Mouse (Mus musculus): Measurements from ENCODE around the gene Tgif1.
"Not testable (repeated sequence)": the region's sequence is repeated elsewhere in the genome, so short reads cannot be mapped to it uniquely, and the experiment has no call there.

The Tgif1 gene

DNA sequence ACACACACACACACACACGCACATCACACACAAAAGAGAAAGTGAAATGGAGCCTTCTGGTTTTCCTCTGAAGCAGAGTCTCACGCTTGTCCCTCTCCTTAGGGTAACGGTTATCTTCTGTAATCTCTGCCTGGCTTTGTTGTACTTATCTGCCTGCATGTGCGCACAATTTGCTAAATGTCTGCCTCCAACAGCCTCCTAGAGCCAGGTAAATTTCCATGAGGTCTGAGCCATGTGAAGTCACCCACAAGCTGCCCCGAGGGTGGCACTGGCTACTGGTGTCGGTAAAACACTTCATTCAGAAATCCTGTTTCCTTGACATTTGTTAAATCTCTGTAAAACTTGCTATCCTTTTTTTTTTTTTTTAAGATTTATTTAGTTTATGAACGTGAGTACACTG, 15.3 kb downstream of the Tgif1 start:
- no peak for DNase-seq

DNA sequence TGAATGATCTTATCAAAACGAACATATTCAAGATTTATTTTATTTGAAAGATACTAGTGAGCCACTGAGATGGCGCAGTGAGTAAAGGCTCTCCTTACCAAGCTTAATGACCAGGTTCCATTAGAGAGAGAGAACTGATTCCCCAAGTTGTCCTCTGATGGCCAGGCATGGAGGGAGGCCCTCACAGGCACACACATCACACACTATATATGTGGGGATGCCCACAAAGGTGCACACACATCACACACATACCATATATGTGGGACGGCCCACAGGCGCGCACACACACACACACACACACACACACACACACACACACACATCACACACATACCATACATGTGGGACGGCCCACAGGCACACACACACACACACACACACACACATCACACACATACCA, 15.9 kb downstream of the Tgif1 start:
- DNase-seq = not testable (repeated sequence)

DNA sequence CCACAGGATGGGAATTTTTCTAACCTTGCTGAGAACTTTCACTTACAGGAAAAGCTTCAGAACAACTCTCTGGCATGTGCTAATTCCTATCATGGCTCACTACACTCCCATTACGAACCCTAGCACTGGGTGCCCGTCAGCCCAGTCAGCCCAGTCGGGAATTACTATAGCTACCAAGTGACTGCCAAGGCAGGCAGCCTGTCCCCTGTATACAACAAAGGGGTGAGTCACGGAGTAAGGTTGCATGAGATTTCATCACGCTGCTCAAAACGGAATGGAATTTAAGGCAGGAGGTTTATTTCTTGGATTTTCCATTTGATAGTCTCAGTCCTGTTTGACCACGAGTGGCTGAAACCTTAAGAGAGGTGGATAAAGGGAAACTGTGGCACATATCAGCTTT, 16.5 kb downstream of the Tgif1 start:
- no peak for DNase-seq

DNA sequence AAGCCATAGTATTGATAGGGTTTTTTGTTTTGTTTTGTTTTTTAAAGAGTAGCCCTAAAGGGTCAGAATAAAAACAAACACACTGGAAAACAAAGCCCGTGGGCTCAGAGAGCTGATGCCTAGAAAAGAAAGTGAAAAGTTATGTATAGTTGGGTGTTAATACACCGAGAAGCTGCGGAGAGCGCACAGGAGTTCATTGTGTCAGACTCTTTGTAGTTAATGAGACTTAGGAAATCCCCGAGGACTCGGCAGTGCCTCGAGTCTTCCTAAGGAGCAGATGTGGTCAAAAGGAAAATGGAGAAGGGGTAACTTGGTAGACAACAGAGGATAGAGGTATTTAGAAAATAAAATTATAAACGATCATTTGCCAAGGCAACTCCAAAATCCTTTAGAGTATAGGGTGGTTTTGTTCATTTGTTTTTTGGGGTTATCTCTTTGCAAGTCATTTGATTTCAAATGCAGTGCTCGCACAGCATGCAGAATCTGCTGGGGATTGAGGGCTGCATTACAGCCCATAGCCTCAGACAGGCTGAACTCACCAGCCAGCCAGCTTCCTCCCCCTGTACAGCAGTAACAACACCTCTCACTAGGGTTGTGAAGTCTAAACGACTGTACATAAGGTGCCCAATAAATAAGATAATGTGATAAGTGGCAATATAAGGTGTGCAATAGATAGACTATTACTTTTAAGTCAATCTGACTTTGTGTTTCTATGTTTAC, 18.1 kb downstream of the Tgif1 start:
- no peak for DNase-seq

DNA sequence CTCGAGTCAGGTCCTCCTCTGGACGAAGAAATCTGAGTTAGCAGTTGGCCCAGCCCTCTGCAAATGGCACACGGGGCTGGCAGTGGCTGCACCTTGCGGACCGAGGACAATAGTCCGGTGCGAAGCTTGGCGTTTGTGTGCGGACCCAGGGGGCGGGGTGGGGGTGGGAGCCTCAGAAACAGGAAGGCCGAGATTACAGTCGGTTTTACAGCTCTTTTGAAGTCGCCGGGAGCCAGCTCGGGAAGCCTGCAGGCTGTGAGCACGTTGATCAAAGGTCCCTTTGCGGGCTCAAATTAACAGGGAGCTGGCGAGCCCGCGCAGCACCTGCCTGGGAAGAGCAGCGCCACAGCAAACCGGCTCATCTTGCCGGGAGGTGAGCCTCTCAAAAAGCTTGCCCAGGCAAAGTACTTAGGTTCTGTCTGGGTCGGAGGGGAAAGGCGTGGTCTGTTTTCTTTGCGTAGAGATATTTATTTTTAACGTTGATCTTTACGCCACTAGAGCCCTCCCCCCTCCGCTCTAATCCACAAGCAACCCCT, 18.8 kb downstream of the Tgif1 start:
- no peak for DNase-seq

DNA sequence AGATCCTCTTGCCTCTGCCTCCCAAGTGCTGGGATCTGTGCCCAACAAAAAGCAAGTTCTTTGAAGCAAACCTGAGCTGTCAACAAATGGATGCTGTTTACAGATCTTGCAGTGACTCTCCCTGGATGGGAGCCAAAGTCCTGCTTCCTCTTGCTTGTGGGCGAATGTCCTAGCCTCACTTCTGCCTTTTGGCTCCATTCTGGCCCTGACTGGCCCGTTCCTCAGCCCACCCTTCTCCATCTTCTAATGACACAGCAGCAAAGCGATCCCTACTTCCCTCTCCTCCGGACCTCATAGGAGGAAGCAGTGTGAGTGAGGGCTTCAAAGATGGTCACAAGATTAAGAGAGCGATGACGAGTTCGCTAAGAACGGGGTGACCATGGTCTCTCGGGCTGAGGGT, 20.8 kb downstream of the Tgif1 start:
- DNase-seq = no peak

DNA sequence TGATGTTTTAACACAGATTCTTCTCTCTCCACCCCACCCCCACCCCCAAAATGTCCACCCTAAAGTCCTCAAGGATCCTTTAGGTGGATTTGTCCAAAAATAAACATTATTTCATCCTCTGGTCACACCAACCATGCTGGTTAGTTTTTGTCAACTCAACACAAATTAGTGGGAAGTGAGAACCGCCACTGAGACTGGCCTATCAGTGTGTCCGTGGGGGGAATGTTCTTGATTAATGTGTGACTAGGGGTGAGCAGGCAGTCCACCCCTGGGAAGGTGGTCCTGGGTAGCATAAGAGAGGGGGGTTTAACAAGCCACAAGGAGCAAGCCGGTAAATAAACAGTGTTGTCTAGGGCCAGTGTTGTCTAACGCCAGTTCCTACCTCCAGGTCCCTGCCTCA, 21.8 kb downstream of the Tgif1 start:
- DNase-seq = no peak

DNA sequence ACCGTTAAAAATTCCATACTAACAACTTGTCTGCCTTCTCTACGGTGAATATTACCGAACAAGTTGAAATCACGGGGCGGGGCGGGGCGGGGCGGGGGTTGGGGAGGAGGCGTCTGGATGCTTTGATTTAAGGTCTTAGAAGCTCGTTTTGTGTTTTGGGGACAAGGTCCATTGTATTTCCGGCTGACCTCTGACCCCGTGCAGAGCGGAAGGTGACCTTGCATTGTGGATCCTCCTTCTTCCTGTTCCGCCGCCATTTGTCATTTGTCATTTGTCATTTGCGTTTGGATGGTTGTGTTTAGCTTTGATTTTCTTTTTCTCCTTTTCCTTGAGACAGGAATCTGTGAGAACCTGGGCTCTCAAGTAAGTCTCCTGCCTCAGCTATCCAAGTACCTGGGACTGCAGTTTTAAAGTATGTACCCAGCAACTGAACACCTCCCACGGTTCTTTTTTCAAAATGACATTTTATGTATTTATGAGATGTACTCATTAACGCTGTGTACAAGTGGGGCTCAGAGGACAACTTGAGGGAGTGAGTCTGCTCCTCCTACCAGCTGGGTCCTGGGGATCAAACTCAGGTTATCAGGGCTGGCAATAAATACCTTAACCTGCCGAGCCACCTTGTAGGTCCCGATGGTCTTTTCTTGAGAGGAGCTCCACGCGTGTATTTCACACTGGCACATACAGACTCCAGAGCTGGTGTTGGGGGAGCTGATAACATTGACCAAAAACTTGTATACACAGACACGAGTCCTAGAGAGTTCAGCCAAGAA, 23.2 kb downstream of the Tgif1 start:
- no peak for DNase-seq

DNA sequence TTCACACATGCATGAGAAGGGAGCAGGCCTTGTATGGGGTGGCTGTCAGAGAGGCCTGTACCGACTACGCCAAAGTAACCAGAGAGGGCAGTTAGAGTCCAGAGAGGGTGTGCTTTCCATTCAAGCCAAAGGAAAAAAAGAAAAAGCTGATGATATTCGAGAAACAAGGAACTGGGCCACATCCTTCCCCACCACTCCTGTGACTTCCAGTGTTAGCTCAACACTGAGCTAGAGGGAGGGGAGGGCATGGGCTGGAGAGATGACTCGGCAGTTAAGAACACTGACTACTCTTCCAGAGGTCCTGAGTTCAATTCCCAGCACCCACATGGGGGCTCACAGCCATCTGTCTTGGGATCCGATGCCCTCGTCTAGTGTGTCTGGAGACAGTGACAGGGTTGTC, 24.1 kb downstream of the Tgif1 start:
- no peak for DNase-seq

DNA sequence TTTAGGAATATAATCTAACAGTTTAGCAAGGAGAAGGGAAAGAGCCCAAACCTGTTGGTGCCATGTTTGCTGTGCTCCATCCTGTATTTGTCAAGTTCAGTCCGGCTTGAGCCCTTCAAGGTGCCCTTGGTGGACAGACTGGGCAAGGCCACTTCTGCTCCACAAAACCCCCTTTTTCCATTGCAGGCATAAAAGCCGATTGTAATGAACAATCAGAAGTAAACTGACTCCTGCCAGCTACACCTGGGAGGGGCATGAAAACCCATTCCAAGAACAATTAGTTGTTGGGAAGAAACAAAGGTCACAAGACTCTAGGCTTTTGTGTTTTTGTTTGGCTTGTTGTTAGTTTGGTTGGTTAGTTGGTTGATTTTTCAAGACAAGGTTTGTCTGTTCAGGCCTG, 24.8 kb downstream of the Tgif1 start:
- DNase-seq = no peak

DNA sequence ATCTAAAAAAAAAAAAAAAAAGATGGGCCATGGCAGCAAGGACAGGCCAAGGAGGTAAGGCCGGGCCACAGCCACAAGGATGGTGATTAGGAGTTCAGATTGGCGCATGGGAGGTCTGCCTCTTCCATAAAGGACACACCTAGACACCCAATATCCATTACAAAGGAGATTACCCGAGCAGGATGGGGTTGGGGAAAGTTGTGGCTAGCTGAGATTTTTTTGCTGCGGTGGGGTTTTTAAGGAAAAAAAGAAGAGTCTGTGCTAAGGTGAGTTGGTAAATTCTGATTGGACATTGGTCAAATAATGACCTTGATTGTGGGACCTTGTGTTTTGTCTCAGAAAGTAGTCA, 25.2 kb downstream of the Tgif1 start:
- DNase-seq = no peak

DNA sequence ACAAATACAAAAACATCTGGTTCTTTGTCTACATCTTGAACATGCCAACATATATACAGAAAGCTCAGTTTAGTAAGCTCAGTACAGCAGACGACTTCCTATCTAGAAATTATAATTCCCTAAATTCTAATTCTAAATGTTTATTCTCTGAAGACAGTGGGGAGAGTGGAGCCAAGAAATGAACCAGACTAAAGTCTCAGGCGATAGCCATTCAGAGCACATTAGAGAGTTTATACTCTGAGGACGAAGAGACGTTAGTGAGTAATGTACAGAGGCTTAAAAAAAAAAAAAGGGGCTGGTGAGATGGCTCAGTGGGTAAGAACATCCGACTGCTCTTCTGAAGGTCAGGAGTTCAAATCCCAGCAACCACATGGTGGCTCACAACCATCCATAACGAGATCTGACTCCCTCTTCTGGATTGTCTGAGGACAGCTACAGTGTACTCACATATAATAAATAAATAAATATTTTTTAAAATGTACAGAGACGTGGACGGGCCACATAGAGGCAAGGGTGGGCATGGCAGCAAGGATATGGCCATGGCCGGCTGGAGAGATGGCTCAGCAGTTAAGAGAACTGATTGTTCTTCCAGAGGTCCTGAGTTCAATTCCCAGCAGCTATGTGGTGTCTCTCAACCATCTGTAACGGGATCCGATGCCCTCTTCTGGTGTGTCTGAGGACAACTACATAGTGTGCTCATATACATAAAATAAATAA, 25.7 kb downstream of the Tgif1 start:
- DNase-seq = not testable (repeated sequence)

DNA sequence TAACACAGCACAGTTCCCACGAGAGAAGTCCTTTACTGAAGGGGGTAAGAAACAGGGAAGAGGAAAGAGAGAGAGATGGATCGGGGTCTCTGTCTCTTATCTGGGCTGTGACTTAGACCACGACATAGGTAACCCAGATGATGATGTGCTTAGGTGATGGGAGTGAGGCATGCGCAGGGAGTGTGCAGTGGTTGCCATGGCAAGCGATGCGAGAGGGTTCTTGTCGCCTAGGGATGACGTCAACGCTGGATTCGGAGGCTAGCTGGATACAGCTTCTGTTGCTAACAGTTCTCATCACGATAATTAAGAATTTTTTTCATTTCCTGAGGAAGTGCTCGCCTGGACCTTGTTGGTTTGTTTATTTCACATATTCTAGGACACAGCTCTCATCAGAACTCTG, 27.1 kb downstream of the Tgif1 start:
- DNase-seq = peak; percentile 81

DNA sequence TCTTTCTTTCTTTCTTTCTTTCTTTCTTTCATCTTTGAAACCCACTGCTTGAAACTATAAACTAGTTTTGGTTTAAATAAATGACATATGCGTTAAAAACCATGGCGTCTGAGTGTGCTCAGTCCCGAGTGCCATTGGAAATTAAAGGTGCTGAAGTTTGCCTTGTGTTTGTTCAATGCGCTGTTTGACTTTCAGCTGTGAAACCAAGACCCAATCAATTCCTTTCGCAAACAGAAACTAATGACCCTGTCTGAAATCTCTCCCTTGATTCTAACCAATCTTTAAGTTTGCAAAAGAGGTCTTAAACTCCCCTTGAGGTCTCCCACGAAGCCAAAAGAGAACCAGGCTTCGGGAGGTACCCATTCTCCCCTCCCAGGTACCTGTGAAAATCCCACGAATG, 30.3 kb downstream of the Tgif1 start:
- DNase-seq = no peak

DNA sequence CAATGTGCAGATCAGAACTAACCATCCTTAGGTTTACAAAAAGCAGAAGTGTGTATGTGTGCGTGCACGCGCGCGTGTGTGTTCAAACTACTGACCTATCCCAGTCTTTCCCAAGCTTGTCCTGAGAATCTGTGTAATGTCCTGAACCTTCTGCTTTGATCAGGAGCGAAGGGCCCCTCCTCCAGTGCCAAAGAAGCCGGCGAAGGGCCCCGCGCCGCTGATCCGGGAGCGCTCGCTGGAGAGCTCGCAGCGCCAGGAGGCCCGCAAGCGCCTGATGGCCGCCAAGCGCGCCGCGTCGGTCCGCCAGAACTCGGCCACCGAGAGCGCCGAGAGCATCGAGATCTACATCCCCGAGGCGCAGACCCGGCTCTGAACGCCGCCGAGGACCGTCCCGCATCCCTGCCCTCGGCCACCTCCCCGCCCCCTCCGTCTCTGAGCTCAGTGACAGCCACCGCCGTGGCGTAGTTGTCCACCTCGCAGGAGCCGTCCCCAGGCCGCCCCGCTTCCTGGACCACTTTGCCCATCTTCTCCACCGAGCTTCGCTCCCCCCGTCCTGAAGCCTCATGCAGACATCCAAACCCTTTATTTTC, 35.4 kb downstream of the Tgif1 start:
- no peak for DNase-seq

DNA sequence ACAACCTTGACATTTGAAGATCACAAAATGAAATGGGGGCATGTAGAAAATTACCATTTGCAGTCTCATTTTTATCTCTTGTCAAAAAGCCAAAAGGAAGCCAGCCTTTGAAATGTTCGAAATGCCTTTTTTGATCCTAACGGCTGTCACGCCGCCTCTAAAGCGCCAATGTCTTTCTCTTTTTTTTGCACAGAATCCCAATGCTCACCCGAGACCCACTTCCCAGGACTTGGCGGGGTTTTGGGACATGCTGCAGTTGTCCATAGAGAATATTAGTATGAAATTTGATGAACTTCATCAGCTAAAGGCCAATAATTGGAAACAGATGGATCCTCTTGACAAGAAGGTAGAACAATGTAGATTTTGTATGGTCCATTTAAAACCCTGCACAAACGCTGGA, 38.3 kb downstream of the Tgif1 start:
- no peak for DNase-seq

DNA sequence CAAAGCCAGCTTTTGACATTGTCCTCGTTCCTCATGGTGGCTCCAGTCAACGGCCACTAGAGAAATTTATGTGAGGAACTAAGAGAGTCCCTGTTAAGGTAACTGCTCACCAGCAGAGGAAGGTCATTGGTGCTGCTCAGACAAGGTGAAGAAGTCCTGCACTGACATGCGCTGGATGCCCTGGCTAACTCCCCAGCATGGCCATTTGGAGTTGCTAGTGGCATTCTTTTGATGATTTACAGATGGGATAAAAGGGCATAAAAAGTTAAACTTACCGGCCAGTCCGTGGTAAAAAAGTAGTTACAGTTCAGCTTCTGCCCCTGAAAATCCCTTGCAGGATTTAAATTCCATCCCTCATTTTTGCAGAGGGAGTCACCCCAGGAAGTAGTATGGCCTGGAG, 42.6 kb downstream of the Tgif1 start:
- no peak for DNase-seq

DNA sequence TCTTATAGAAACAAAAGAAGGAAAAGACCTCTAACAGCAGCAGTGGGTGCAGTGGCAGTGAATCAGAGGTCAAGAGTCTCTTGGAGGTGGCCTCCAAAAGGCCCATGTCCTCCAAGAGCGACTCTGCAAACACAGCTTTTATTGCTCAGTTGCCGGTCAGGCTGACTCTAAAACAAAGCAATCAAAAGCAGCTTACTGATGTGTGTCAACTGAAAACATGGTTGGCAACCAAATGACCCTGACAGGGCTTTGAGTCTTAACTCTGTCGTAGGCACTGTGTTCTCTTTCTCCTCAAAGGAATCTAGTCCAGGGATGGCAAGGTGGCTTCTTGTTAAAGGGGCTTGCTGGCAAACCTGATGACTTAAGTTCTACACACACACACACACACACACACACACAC, 43.6 kb downstream of the Tgif1 start:
- no peak for DNase-seq

DNA sequence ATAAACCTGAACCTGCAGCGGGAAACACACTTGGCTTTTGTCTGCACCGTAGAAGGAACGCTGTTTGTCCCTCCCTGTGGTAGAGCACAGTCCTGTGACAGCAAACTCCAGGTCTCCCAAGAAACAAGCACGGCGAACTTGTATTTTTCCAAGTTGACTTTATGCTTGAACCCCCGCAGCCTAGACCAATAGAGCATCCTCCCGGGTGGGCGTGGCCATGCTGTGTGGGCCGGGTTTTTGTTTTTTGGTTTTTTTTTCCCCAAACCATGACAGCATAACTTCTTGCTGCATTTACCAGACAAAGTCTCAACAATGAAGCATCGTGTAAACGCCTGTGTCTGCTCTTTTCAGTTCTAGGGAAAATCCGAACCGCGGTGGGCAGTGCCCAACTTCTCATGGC, 44.5 kb downstream of the Tgif1 start:
- DNase-seq = no peak

DNA sequence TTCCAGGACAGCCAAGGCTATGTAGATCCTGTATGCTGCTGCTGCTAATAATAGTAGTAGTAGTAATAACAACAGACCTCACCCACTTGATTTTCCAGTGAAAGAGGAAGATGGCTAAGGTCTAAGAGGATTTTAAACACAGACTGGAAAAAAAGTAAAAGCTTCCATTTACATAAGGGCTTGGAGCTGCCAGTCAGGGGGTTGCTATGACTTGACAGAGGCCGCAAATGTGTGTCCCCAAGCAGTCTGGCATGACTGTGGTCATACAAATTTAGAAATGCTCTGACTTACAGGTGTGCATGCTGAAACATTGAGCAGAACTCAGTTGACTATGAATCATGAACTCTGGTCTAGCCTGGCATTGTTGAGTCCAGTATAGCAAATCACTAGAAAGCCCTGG, 45.5 kb downstream of the Tgif1 start:
- DNase-seq = no peak

DNA sequence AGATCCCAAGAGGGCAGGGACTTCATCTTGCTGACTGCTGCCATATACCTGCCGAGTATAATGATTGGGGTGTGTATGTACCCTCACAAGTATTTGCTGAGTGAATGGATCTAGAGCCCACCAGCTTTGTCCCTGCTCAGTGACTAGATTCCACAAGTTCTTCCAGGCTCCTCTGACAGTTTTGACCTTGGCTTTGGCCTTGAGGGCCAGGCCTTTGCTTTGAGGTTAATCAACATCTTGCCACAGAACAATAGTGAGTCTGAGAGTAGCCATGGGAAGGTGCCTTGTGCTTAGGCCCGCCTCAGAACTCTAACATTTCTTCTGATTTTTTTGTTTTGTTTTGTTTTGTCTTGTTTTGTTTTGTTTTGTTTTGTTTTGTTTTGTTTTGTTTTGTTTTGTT, 46.7 kb downstream of the Tgif1 start:
- DNase-seq = no peak

DNA sequence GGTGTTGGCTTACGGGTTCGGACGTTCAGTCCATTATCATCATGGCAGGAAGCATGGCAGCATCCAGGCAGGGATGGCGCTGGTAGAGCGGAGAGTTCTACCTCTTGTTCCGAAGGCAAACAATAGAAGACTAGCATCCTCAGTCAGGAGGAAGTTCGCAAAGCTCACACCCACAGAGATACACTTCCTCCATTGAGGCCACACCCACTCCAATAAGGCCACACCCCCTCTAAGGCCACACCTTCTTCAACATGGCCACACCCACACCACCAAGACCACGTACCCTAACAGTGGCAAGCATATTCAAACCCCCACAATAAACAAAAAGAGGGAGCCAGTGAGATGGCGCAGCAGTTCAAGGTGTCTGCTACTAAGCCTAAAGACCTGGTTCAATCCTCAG, 47.5 kb downstream of the Tgif1 start:
- no peak for DNase-seq

DNA sequence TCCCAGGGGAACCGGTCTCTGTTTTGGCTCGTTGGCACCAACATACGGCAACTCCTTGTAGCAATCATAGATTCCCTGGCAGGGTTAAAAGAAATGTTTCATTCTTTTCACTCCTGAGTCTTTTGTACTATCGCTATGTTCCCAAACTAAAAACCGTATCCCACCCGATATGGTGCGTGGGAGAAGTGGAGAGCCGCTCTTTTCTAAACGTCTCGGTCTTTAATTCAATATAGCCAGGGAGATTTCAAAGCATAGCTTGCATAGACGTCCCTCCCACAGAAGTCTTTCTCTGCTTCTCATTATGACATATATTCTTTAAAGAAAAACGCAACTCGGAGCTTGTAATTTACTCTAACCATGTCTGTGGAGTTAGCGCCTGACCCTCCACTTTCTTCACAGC, 51.3 kb downstream of the Tgif1 start:
- peak; percentile 61 for DNase-seq

DNA sequence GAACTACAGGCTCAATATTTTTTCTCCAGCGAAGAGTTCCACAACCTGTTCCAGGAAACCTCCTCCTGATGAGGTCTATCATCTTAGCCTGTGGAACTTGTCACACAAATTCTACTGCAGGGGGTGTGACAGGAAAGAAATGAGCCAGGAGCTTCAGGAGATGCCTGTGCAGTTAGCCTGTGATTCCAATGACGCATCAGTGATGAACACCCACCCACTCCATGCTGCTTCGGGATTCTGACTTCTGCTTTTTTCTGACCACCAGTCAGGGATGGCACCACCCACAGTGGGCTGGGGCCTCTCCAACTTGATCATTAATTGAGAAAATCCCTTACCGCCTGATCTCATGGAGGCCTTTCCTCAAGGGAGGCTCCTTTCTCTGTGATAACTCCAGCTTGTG, 54.1 kb downstream of the Tgif1 start:
- DNase-seq = peak; percentile 56

Data from right cerebral cortex, adult 18-20 months (tissue).